Mouse (Mus musculus): ENCODE measurements around the gene Ccnjl. TPM values are rescaled to one million over a fixed set of nuclear protein-coding genes. Genes with fewer than 3 reads are reported as not detected.

Gene Ccnjl
- polyA plus RNA-seq, 1 experiment from 2014 or later = 8.1 TPM

GRCm38 (mm10) chr11:43551756-43552155 lies 23.2 kb downstream of the Ccnjl start:
- no peak overlapping the region for H3K27ac ChIP-seq (replicated peaks; ENCODE audit: low read depth, low read length)
- H3K4me3 ChIP-seq (ENCODE audit: low read depth, low read length) = no peak overlapping the region
- no peak for DNase-seq (ENCODE audit: low spot score)
- ATAC-seq (ENCODE audit: low read depth) = no peak
- 79% methylated on average over 3 of the region's 3 CpGs for WGBS
- H3K4me2 ChIP-seq (ENCODE audit: low read depth, low read length) = no peak overlapping the region
- no peak overlapping the region for H3K9ac ChIP-seq (ENCODE audit: low read depth, low read length)
- H3K9me3 ChIP-seq (ENCODE audit: control insufficient read depth, low read length) = no peaks in the 10 kb centered on the region
- peaks cover 7% of the 10 kb centered on the region; the same call in 1 of the 2 replicates for H3K4me1 ChIP-seq (ENCODE audit: control insufficient read depth, insufficient read depth, low read length)
- H3K36me3 ChIP-seq (ENCODE audit: control insufficient read depth, insufficient read depth, low read length) = no peaks in the 10 kb centered on the region
- no peaks in the 10 kb centered on the region for H3K27me3 ChIP-seq (replicated peaks; ENCODE audit: control insufficient read depth, insufficient read depth, low read length)

GRCm38 (mm10) chr11:43552675-43553074 lies 24.1 kb downstream of the Ccnjl start:
- Histone ChIP-seq H3K27me3 (replicated peaks; ENCODE audit: control insufficient read depth, insufficient read depth, low read length) (no peaks in the 10 kb centered on the region), H3K27ac (replicated peaks; ENCODE audit: low read depth, low read length) (no peak overlapping the region), H3K9ac (ENCODE audit: low read depth, low read length) (no peak overlapping the region), H3K9me3 (ENCODE audit: control insufficient read depth, low read length) (no peaks in the 10 kb centered on the region), H3K4me2 (ENCODE audit: low read depth, low read length) (no peak overlapping the region), H3K36me3 (ENCODE audit: control insufficient read depth, insufficient read depth, low read length) (peaks cover 9% of the 10 kb centered on the region; the same call in 1 of the 2 replicates), H3K4me1 (ENCODE audit: control insufficient read depth, insufficient read depth, low read length) (peaks cover 7% of the 10 kb centered on the region; the same call in 1 of the 2 replicates), H3K4me3 (ENCODE audit: low read depth, low read length) (no peak overlapping the region)
- 73% methylated on average over 6 of the region's 6 CpGs for WGBS
- ATAC-seq (ENCODE audit: low read depth) (no peak), DNase-seq (ENCODE audit: low spot score) (no peak)

GRCm38 (mm10) chr11:43556538-43556937 lies 28.0 kb downstream of the Ccnjl start:
- no peak overlapping the region for H3K4me3 ChIP-seq (ENCODE audit: low read depth, low read length)
- H3K9ac ChIP-seq (ENCODE audit: low read depth, low read length) = no peak overlapping the region
- DNase-seq (ENCODE audit: low spot score) = no peak
- H3K27ac ChIP-seq (replicated peaks; ENCODE audit: low read depth, low read length) = no peak overlapping the region
- H3K4me2 ChIP-seq (ENCODE audit: low read depth, low read length) = no peak overlapping the region
- no peaks in the 10 kb centered on the region for H3K27me3 ChIP-seq (replicated peaks; ENCODE audit: control insufficient read depth, insufficient read depth, low read length)
- no peaks in the 10 kb centered on the region for H3K9me3 ChIP-seq (ENCODE audit: control insufficient read depth, low read length)
- H3K4me1 ChIP-seq (ENCODE audit: control insufficient read depth, insufficient read depth, low read length) = no peaks in the 10 kb centered on the region
- no peak for ATAC-seq (ENCODE audit: low read depth)
- peaks cover 25% of the 10 kb centered on the region for H3K36me3 ChIP-seq (ENCODE audit: control insufficient read depth, insufficient read depth, low read length)
- 86% methylated on average over 11 of the region's 11 CpGs for WGBS

- Histone ChIP-seq H3K27ac (replicated peaks; ENCODE audit: low read depth, low read length) (no peak overlapping the region), H3K4me1 (ENCODE audit: control insufficient read depth, insufficient read depth, low read length) (0 out of 2 replicates have a peak, but pooled peaks cover 3% of the 10 kb centered on the region), H3K9ac (ENCODE audit: low read depth, low read length) (no peak overlapping the region), H3K4me2 (ENCODE audit: low read depth, low read length) (no peak overlapping the region), H3K27me3 (replicated peaks; ENCODE audit: control insufficient read depth, insufficient read depth, low read length) (no peaks in the 10 kb centered on the region), H3K4me3 (ENCODE audit: low read depth, low read length) (no peak overlapping the region), H3K36me3 (ENCODE audit: control insufficient read depth, insufficient read depth, low read length) (peaks cover 25% of the 10 kb centered on the region), H3K9me3 (ENCODE audit: control insufficient read depth, low read length) (no peaks in the 10 kb centered on the region)
- 8% methylated on average over 4 of the region's 6 CpGs for WGBS
- DNase-seq (ENCODE audit: low spot score) (no peak), ATAC-seq (ENCODE audit: low read depth) (peak; percentile 44; the same call in 1 of the 2 replicates)
Observed at GRCm38 (mm10) chr11:43559515-43560292, 31.1 kb downstream of the Ccnjl start.

GRCm38 (mm10) chr11:43563654-43564244 lies 35.2 kb downstream of the Ccnjl start:
- H3K4me2 ChIP-seq (ENCODE audit: low read depth, low read length) = no peak overlapping the region
- no peak overlapping the region for H3K4me3 ChIP-seq (ENCODE audit: low read depth, low read length)
- H3K27me3 ChIP-seq (replicated peaks; ENCODE audit: control insufficient read depth, insufficient read depth, low read length) = no peaks in the 10 kb centered on the region
- H3K36me3 ChIP-seq (ENCODE audit: control insufficient read depth, insufficient read depth, low read length) = peaks cover 6% of the 10 kb centered on the region; the same call in 1 of the 2 replicates
- no peak overlapping the region for H3K9ac ChIP-seq (ENCODE audit: low read depth, low read length)
- DNase-seq (ENCODE audit: low spot score) (no peak), ATAC-seq (ENCODE audit: low read depth) (peak; percentile 39; the same call in 1 of the 2 replicates)
- H3K9me3 ChIP-seq (ENCODE audit: control insufficient read depth, low read length) = no peaks in the 10 kb centered on the region
- peaks cover 8% of the 10 kb centered on the region for H3K4me1 ChIP-seq (ENCODE audit: control insufficient read depth, insufficient read depth, low read length)
- 68% methylated on average over 10 of the region's 10 CpGs for WGBS
- H3K27ac ChIP-seq (replicated peaks; ENCODE audit: low read depth, low read length) = no peak overlapping the region

GRCm38 (mm10) chr11:43565414-43565813 lies 36.8 kb downstream of the Ccnjl start:
- DNase-seq (ENCODE audit: low spot score) = no peak
- H3K27me3 ChIP-seq (replicated peaks; ENCODE audit: control insufficient read depth, insufficient read depth, low read length) = no peaks in the 10 kb centered on the region
- no peak for ATAC-seq (ENCODE audit: low read depth)
- H3K9me3 ChIP-seq (ENCODE audit: control insufficient read depth, low read length) = no peaks in the 10 kb centered on the region
- no peak overlapping the region for H3K9ac ChIP-seq (ENCODE audit: low read depth, low read length)
- H3K4me3 ChIP-seq (ENCODE audit: low read depth, low read length) = no peak overlapping the region
- 0 out of 2 replicates have a peak overlapping the region, but pooled peaks have one; percentile 9 for H3K27ac ChIP-seq (replicated peaks; ENCODE audit: low read depth, low read length)
- 45% methylated on average over 2 of the region's 2 CpGs for WGBS
- 0 out of 2 replicates have a peak, but pooled peaks cover 2% of the 10 kb centered on the region for H3K36me3 ChIP-seq (ENCODE audit: control insufficient read depth, insufficient read depth, low read length)
- H3K4me1 ChIP-seq (ENCODE audit: control insufficient read depth, insufficient read depth, low read length) = peaks cover 8% of the 10 kb centered on the region
- H3K4me2 ChIP-seq (ENCODE audit: low read depth, low read length) = no peak overlapping the region

- Histone ChIP-seq H3K4me2 (ENCODE audit: low read depth, low read length) (peak overlapping the region; percentile 0; the same call in 1 of the 2 replicates), H3K4me1 (ENCODE audit: control insufficient read depth, insufficient read depth, low read length) (peaks cover 8% of the 10 kb centered on the region), H3K4me3 (ENCODE audit: low read depth, low read length) (no peak overlapping the region), H3K27me3 (replicated peaks; ENCODE audit: control insufficient read depth, insufficient read depth, low read length) (no peaks in the 10 kb centered on the region), H3K27ac (replicated peaks; ENCODE audit: low read depth, low read length) (0 out of 2 replicates have a peak overlapping the region, but pooled peaks have one; percentile 9), H3K9me3 (ENCODE audit: control insufficient read depth, low read length) (no peaks in the 10 kb centered on the region), H3K9ac (ENCODE audit: low read depth, low read length) (no peak overlapping the region), H3K36me3 (ENCODE audit: control insufficient read depth, insufficient read depth, low read length) (no peaks in the 10 kb centered on the region)
- DNase-seq (ENCODE audit: low spot score) (peak; percentile 55), ATAC-seq (ENCODE audit: low read depth) (peak; percentile 39)
- WGBS = 7% methylated on average over 8 of the region's 8 CpGs
Observed at GRCm38 (mm10) chr11:43565852-43566251, 37.3 kb downstream of the Ccnjl start.

GRCm38 (mm10) chr11:43566696-43567095 lies 38.1 kb downstream of the Ccnjl start:
- Histone ChIP-seq H3K27ac (replicated peaks; ENCODE audit: low read depth, low read length) (peak overlapping the region; percentile 18; the same call in 1 of the 2 replicates), H3K9me3 (ENCODE audit: control insufficient read depth, low read length) (no peaks in the 10 kb centered on the region), H3K4me2 (ENCODE audit: low read depth, low read length) (no peak overlapping the region), H3K36me3 (ENCODE audit: control insufficient read depth, insufficient read depth, low read length) (no peaks in the 10 kb centered on the region), H3K4me1 (ENCODE audit: control insufficient read depth, insufficient read depth, low read length) (peaks cover 8% of the 10 kb centered on the region), H3K27me3 (replicated peaks; ENCODE audit: control insufficient read depth, insufficient read depth, low read length) (no peaks in the 10 kb centered on the region), H3K4me3 (ENCODE audit: low read depth, low read length) (no peak overlapping the region), H3K9ac (ENCODE audit: low read depth, low read length) (no peak overlapping the region)
- ATAC-seq (ENCODE audit: low read depth) = no peak
- DNase-seq (ENCODE audit: low spot score) = no peak
- WGBS = 41% methylated on average over 4 of the region's 5 CpGs

All from embryonic facial prominence, embryonic 14.5 days (tissue).